ENCODE assay signal across 18 mouse cellular contexts in the genomic region with DNA sequence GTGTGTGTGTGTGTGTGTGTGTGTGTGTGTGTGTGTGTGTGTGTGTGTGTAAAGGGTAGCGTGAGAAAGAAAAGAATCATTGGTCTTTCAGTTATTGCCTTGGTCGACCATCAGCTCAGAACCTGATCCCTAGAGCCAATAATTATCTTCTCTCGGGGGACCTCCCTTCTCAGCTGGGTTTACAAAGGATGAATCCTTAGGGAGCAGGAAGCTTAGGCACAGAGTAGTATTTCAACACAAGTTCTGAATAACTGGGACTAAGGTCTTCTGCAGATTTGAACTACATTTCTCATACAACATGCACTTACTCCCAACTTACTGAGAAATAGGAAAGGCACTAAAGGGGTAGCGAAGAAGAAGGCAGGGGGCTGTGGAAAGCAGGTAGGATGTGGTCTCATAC.
"Had no signal": no experiment of that assay in that cellular context is flagged by ENCODE, and none has a peak within 500 bp of the region (broad histone marks: within the 10 kb centered on the region; RNA-seq: fewer than 3 reads in every experiment).

No protein-coding gene starts in this region.

- H3K27me3 ChIP-seq: midbrain, embryonic 12.5 days; neural tube, embryonic 13.5 days; neural tube, embryonic 15.5 days; stomach, embryonic 15.5 days had no signal

- H3K36me3 ChIP-seq: neural tube, embryonic 13.5 days; neural tube, embryonic 15.5 days; stomach, embryonic 15.5 days had no signal

- H3K27ac ChIP-seq: midbrain, embryonic 10.5 days; midbrain, embryonic 12.5 days; neural tube, embryonic 13.5 days; neural tube, embryonic 15.5 days; stomach, embryonic 15.5 days; stomach, postnatal 0 days had no signal

- H3K9ac ChIP-seq: lung, embryonic 14.5 days; midbrain, embryonic 12.5 days; neural tube, embryonic 13.5 days; neural tube, embryonic 15.5 days; stomach, embryonic 15.5 days had no signal

- H3K4me1 ChIP-seq: midbrain, embryonic 10.5 days; midbrain, embryonic 12.5 days; neural tube, embryonic 13.5 days; neural tube, embryonic 15.5 days; stomach, embryonic 15.5 days had no signal

- H3K4me3 ChIP-seq: midbrain, embryonic 10.5 days; midbrain, embryonic 12.5 days; myocyte; neural tube, embryonic 13.5 days; neural tube, embryonic 15.5 days; stomach, embryonic 15.5 days had no signal

- DNase-seq: lung, adult 18-20 months; lung, embryonic 14.5 days; lung, postnatal 10 days; lung, postnatal 4 days; midbrain, embryonic 14.5 days; retina, postnatal 1 day; right cerebral cortex, adult 18-20 months; right cerebral cortex, postnatal 25 days; right cerebral cortex, postnatal 4 days; thymus, postnatal 14 days; thymus, postnatal 36 days had no signal
